Mouse (Mus musculus) ES-Bruce4 (cell line): Measurements from ENCODE around the gene Mllt3. TPM values are rescaled to one million over a fixed set of nuclear protein-coding genes. Genes with fewer than 3 reads are reported as not detected.
"Not testable (repeated sequence)": the region's sequence is repeated elsewhere in the genome, so short reads cannot be mapped to it uniquely, and the experiment has no call there.

Experiments used
- H3K27ac ChIP-seq: 2 replicates; pipeline ENCODE4 v1.5.1; 2012; ENCODE audit warnings: low read length, inconsistent platforms; ENCODE audit not compliant: insufficient read depth
- H3K27me3 ChIP-seq: 2 replicates; pipeline ENCODE4 v1.6.1; 2012; ENCODE audit warnings: mild to moderate bottlenecking, low read length, inconsistent platforms; ENCODE audit not compliant: control insufficient read depth, poor library complexity, insufficient read depth, severe bottlenecking
- H3K36me3 ChIP-seq: 2 replicates; pipeline ENCODE4 v1.6.1; 2012; ENCODE audit warnings: inconsistent platforms, mild to moderate bottlenecking, low read length, moderate library complexity; ENCODE audit not compliant: control insufficient read depth, poor library complexity, insufficient read depth, severe bottlenecking
- H3K4me1 ChIP-seq: one replicate; pipeline ENCODE4 v1.8.1; 2011; ENCODE audit warnings: low read length; ENCODE audit not compliant: control insufficient read depth, insufficient read depth
- H3K4me3 ChIP-seq: 2 replicates; pipeline ENCODE4 v1.5.1; 2011; ENCODE audit warnings: low read depth, mild to moderate bottlenecking, low read length
- H3K9ac ChIP-seq: 2 replicates; pipeline ENCODE4 v1.6.1; 2012; ENCODE audit warnings: low read depth, mild to moderate bottlenecking, inconsistent platforms; ENCODE audit not compliant: poor library complexity, severe bottlenecking
- H3K9me3 ChIP-seq: replicated peaks from 2 replicates; pipeline ENCODE4 v1.6.1; 2012; ENCODE audit warnings: mild to moderate bottlenecking, low read length, inconsistent platforms; ENCODE audit not compliant: control insufficient read depth, poor library complexity, insufficient read depth, severe bottlenecking
- CTCF ChIP-seq: IDR thresholded peaks from one replicate; pipeline ENCODE4 v1.8.1; 2011; ENCODE audit warnings: low read depth, low read length
- EP300 ChIP-seq: IDR thresholded peaks from 2 replicates; pipeline ENCODE4 v1.6.1; 2011; ENCODE audit warnings: low read depth, low read length; ENCODE audit not compliant: insufficient read depth
- POLR2A ChIP-seq: IDR thresholded peaks from one replicate; pipeline ENCODE4 v1.8.1; 2011; ENCODE audit warnings: low read length; ENCODE audit not compliant: insufficient read depth
- polyA plus RNA-seq: library from polyadenylated mRNA; stranded (reverse); fragments of >200 nt; gene quantifications from 2 replicates; pipeline ENCODE4 v1.2.4, GENCODE M21; 2011; ENCODE audit warnings: low read depth; ENCODE audit not compliant: missing spikeins, insufficient read depth, insufficient read length

Mllt3 gene
- polyA plus RNA-seq, 1 experiment, result 19.2 TPM

DNA sequence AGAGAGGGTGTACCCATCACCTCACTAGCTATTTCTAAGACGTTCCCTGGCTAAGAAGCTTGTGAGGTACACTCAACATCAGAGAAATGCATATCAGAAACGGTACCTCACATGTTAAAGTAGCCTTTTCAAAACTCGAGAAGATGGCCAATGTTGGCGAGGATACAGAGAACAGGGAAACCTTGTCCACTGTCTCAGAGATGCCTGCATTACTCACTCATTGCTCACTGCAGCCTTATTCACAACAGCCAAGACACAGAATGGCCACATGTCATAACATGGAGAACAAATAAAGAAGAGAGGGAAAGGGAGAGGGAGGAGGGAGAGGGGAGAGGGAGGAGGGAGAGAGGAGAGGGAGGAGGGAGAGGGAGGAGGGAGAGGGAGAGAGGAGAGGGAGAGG lies 47.9 kb downstream of the Mllt3 start:
- Histone ChIP-seq H3K36me3 (no peaks in the 10 kb centered on the region), H3K27ac (no peak overlapping the region), H3K9me3 (no peaks in the 10 kb centered on the region), H3K9ac (no peak overlapping the region), H3K27me3 (no peaks in the 10 kb centered on the region), H3K4me1 (no peaks in the 10 kb centered on the region), H3K4me3 (no peak overlapping the region)
- TF ChIP-seq CTCF, result no peak
- no peak for TF ChIP-seq EP300
- no peak for TF ChIP-seq POLR2A

DNA sequence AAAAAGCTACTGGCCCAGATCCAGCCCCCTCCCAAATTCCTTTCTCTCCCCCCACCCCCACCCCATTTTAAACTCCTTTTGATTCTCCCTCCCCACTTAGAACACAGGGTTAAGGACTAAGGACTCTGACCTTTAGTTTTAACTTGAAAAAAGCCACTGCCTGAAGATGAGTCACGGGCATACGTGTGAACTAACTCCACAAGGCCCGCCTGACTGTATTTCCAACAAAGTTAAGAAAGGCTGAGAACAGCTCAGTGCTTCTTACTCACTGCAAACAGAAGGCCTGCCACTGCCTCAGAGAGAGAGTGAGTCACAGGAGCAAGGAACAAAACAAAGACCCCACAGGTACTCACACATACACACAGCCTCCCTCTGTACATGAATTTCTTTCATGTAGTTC lies 48.6 kb downstream of the Mllt3 start:
- Histone ChIP-seq H3K9me3 (no peaks in the 10 kb centered on the region), H3K36me3 (no peaks in the 10 kb centered on the region), H3K27ac (no peak overlapping the region), H3K9ac (no peak overlapping the region), H3K27me3 (no peaks in the 10 kb centered on the region), H3K4me1 (no peaks in the 10 kb centered on the region), H3K4me3 (no peak overlapping the region)
- TF ChIP-seq CTCF, result no peak
- TF ChIP-seq POLR2A, result no peak

DNA sequence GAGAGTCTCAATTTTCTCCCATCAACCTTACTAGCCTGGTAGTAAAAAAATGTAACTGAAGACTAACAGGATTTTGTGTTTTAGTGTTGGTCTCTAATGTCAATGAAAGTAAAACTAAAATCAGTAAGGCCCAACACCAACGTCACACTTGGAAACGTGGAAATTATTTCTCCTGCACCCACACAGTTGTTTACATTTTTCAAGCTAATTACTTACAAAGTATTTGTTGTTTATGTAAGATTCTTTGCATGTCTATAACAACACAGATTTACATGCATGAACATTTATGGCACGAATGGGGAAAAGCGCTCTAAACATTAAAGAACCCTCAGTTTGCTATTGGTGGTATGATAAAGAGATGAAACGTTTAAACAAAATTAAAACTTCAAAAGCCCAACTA lies 49.1 kb downstream of the Mllt3 start:
- no peak for TF ChIP-seq POLR2A
- no peak for TF ChIP-seq EP300
- TF ChIP-seq CTCF, result no peak
- Histone ChIP-seq H3K27me3 (no peaks in the 10 kb centered on the region), H3K27ac (no peak overlapping the region), H3K4me3 (no peak overlapping the region), H3K9me3 (no peaks in the 10 kb centered on the region), H3K36me3 (no peaks in the 10 kb centered on the region), H3K4me1 (no peaks in the 10 kb centered on the region), H3K9ac (no peak overlapping the region)

DNA sequence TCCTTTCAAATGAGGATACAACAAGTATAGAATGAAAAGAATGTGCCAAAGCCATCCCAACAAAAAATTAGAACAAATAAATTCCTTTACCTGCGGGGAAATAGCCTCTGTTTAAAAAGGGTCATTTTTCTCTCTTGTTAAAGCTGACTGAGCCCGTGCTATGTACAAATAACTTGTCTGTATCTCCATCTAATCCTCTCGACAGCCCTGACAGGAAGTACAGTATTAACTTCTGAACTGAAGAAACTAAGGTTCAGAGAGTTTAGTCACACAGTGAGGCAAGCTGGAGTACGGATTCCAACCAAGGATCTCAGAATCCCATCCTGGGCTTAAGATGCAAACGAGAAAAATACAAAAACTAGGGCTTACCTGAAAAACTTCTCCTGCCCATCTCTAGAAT lies 50.6 kb downstream of the Mllt3 start:
- H3K4me3 ChIP-seq, result no peak overlapping the region
- TF ChIP-seq EP300 (no peak), POLR2A (no peak), CTCF (no peak)
- H3K27me3 ChIP-seq, result no peaks in the 10 kb centered on the region
- H3K36me3 ChIP-seq, result no peaks in the 10 kb centered on the region
- H3K9ac ChIP-seq, result no peak overlapping the region
- H3K9me3 ChIP-seq, result no peaks in the 10 kb centered on the region
- H3K27ac ChIP-seq, result no peak overlapping the region
- no peaks in the 10 kb centered on the region for H3K4me1 ChIP-seq

DNA sequence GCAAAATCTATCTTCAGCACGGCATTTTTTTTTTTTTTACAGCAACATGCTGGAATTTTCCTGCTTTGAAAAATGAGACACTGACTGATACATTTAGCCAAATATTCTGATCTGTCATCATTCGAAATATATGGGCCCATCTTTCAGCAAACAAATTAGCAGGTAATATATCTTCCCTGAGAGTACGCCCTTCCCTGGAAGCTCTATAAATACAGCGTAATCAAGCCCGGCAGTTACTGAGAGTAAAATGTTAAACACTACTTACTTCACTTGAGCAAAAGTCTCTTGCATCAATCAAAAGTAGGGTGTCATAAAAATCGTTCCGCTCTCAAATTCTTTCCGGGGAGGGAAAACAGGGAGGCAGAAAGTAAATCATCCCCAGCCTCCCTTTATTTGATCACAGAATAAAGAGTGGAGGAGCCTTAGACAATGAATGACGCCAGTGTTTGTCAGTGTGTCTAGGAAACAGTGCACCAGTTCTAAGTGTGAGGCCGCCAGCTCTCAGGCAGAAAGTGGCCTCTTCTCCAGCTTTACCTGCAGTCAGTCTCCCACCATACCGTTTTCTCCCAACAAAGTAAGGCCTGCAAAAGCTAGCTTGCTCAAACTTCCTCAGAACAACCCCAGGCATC lies 55.2 kb downstream of the Mllt3 start:
- no peaks in the 10 kb centered on the region for H3K4me1 ChIP-seq
- H3K27me3 ChIP-seq, result no peaks in the 10 kb centered on the region
- no peak overlapping the region for H3K27ac ChIP-seq
- no peak overlapping the region for H3K9ac ChIP-seq
- H3K4me3 ChIP-seq, result no peak overlapping the region
- H3K36me3 ChIP-seq, result no peaks in the 10 kb centered on the region
- TF ChIP-seq CTCF (no peak), EP300 (no peak), POLR2A (no peak)
- H3K9me3 ChIP-seq, result no peaks in the 10 kb centered on the region

DNA sequence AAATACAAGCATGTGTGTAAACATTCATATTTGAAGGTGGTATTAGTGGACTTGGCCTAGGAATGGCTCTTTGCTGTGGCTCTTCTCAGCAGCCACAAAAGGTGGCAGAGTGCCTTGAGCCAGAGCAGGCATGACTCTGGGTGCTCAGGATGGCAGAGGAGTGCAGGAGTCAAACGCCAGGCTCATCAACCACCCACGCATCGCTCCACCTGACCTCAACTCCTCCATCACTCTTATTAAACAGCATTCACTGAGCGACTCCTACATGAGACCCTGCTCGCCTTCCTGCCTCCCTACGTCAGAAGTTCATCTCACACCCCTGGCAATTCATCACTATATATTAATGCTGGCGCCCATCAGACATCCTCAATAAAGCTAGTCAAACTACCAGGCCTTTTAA lies 67.3 kb downstream of the Mllt3 start:
- TF ChIP-seq CTCF (no peak), EP300 (no peak), POLR2A (no peak)
- H3K4me3 ChIP-seq, result no peak overlapping the region
- no peak overlapping the region for H3K9ac ChIP-seq
- no peaks in the 10 kb centered on the region for H3K9me3 ChIP-seq
- peaks cover 1% of the 10 kb centered on the region for H3K4me1 ChIP-seq
- H3K27ac ChIP-seq, result no peak overlapping the region
- no peaks in the 10 kb centered on the region for H3K36me3 ChIP-seq
- no peaks in the 10 kb centered on the region for H3K27me3 ChIP-seq

DNA sequence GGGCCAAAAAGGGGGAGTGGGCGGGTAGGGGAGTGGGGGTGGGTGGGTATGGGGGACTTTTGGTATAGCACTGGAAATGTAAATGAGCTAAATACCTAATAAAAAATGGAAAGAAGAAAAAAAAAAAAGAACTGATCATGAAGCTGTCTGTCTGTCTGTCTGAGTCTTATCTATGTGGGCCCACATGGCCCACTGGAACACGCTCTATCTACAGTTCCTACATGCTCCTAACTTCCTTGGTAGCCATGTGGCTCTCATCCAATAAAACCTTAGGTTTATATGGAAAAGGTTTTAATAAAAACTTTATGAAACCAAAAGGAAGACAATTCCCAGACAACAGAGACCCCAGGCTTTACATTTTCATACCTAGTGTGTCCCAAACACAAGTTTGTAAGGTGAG lies 68.3 kb downstream of the Mllt3 start:
- not testable (repeated sequence) for H3K9me3 ChIP-seq, H3K9ac ChIP-seq

More for the DNA sequence above, 68.3 kb downstream of the Mllt3 start:
- H3K36me3 ChIP-seq, H3K27ac ChIP-seq, H3K4me1 ChIP-seq, H3K27me3 ChIP-seq, H3K4me3 ChIP-seq: not testable (repeated sequence)
